ENCODE assay signal across 8 mouse cellular contexts in the genomic region with DNA sequence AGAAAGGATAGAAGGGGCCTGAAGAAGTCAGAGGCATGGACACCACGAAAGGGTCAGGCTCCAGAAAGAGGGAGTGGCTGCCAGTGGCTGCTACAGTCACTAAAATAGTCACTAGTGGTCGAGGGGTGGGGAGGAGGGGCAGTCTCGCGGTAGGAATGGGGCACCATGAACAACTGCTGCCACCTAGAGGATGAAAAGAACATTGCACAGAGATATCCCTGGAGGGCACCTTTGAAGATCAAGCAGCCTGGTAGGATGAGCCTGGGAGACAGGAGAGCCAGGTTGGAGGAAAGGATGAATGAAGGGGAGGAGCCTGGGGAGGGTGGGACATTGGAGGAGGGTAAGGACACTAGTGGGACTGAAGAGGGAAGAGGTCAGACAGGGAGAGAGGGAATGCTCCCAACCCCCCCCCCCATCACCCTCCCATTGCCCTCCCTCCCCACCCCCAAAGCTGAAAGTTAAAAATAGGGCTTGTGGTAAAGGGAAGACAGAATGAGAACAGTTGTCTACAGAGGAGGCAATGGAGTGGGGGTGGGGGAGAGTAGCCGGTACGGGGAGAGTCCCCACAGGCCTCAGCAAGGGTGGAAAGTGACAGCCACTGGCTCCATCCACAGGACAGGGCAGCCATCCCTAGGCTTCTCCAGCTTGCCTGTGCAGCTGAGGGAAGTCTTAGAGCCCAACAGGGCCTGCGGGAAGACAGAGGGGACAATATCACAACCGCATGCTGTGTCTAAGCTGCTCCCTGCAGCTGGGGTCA. TPM values are rescaled to one million over a fixed set of nuclear protein-coding genes. Genes with fewer than 3 reads are reported as not detected.
DNase-seq lines count a peak whose midpoint lies in the region; ATAC-seq lines count a peak whose summit lies in the region.

No protein-coding gene starts in this region.

- peak; percentile 96 for DNase-seq in MN1 (ENCODE audit: low spot score)
- peak; percentile 44 for DNase-seq in c-Kit-positive CD71-positive TER-119-negative erythroid progenitor cells, embryonic 14.5 days (ENCODE audit: low read depth)
- peak; percentile 80 for DNase-seq in forebrain, embryonic 11.5 days (ENCODE audit: low spot score)
- DNase-seq in heart, postnatal 4 days = peak; percentile 75
- DNase-seq in layer of hippocampus, adult 9-10 months (ENCODE audit: low spot score) = peak; percentile 22
- peak; percentile 37 for DNase-seq in retina, adult 2 months (ENCODE audit: low read depth, low spot score)
- DNase-seq in urinary bladder, postnatal 36 days (ENCODE audit: low spot score in 2 of 2) = no peak

- H3K4me3 ChIP-seq in forebrain, embryonic 11.5 days (ENCODE audit: low read depth, low read length) = no peak overlapping the region
- no peak overlapping the region for H3K4me3 ChIP-seq in lung, embryonic 16.5 days (ENCODE audit: low read length)

- H3K9ac ChIP-seq in forebrain, embryonic 11.5 days (ENCODE audit: low read length) = no peak overlapping the region
- no peak overlapping the region for H3K9ac ChIP-seq in lung, embryonic 16.5 days (ENCODE audit: low read length)

- no peaks in the 10 kb centered on the region for H3K27me3 ChIP-seq in forebrain, embryonic 11.5 days (ENCODE audit: control insufficient read depth, insufficient read depth, low read length)
- no peaks in the 10 kb centered on the region; the same call in 1 of the 2 replicates for H3K27me3 ChIP-seq in lung, embryonic 16.5 days (ENCODE audit: control insufficient read depth, insufficient read depth, low read depth, low read length)

- 2% methylated on average over 8 of the region's 8 CpGs for WGBS in forebrain, embryonic 11.5 days
- WGBS in lung, embryonic 16.5 days = 10% methylated on average over 8 of the region's 8 CpGs

- H3K4me2 ChIP-seq in forebrain, embryonic 11.5 days (ENCODE audit: low read depth, low read length, severe bottlenecking) = 0 out of 2 replicates have a peak overlapping the region, but pooled peaks have one; percentile 9
- H3K4me2 ChIP-seq in lung, embryonic 16.5 days (ENCODE audit: low read depth, low read length) = peak overlapping the region; percentile 35; the same call in 1 of the 2 replicates

- H3K9me3 ChIP-seq in forebrain, embryonic 11.5 days (ENCODE audit: control insufficient read depth, low read length) = no peaks in the 10 kb centered on the region
- H3K9me3 ChIP-seq in lung, embryonic 16.5 days (ENCODE audit: control insufficient read depth, low read length) = no peaks in the 10 kb centered on the region

- peaks cover 10% of the 10 kb centered on the region for H3K4me1 ChIP-seq in forebrain, embryonic 11.5 days (replicated peaks; ENCODE audit: control insufficient read depth, insufficient read depth, low read length)
- no peaks in the 10 kb centered on the region; the same call in none of the 2 replicates for H3K4me1 ChIP-seq in lung, embryonic 16.5 days (replicated peaks; ENCODE audit: control insufficient read depth, insufficient read depth, low read length)

- no peak overlapping the region for H3K27ac ChIP-seq in forebrain, embryonic 11.5 days (ENCODE audit: low read depth, low read length)
- no peak overlapping the region for H3K27ac ChIP-seq in lung, embryonic 16.5 days (ENCODE audit: low read length)

- no peak for ATAC-seq in forebrain, embryonic 11.5 days (replicated peaks; ENCODE audit: low FRiP score)
- peak; percentile 52 for ATAC-seq in lung, embryonic 16.5 days (ENCODE audit: low read depth)

- no peaks in the 10 kb centered on the region for H3K36me3 ChIP-seq in forebrain, embryonic 11.5 days (ENCODE audit: control insufficient read depth, insufficient read depth, low read length)
- no peaks in the 10 kb centered on the region for H3K36me3 ChIP-seq in lung, embryonic 16.5 days (ENCODE audit: control insufficient read depth, insufficient read depth, low read length)

RNA-seq across cellular contexts. Expression of a gene that starts 20.5 kb away (rescaled TPM):
- 17.3 and 17.6 TPM in 2 replicates for polyA plus RNA-seq in forebrain, embryonic 11.5 days (2014; fragmentation: Nextera tagmentation; extraction: Ambion mirVana)
- 10 to 100 TPM; 20.8 to 21.8 TPM for total RNA-seq in heart, postnatal 4 days (2021)
- 83.3 and 86.2 TPM in 2 replicates for polyA plus RNA-seq in lung, embryonic 16.5 days (2015; fragmentation: Nextera tagmentation; extraction: Ambion mirVana)

Comparison
In these comparisons a context has a peak if more than half of its experiments do, and no peak if none do; other contexts are left out.
1. DNase-seq: peak in MN1 (single experiment), c-Kit-positive CD71-positive TER-119-negative erythroid progenitor cells, embryonic 14.5 days (single experiment), forebrain, embryonic 11.5 days (single experiment), heart, postnatal 4 days (single experiment), layer of hippocampus, adult 9-10 months (single experiment) and retina, adult 2 months (single experiment); none in urinary bladder, postnatal 36 days (0 of 2).